8 mouse cellular contexts compared by ENCODE assay signal in the genomic region with DNA sequence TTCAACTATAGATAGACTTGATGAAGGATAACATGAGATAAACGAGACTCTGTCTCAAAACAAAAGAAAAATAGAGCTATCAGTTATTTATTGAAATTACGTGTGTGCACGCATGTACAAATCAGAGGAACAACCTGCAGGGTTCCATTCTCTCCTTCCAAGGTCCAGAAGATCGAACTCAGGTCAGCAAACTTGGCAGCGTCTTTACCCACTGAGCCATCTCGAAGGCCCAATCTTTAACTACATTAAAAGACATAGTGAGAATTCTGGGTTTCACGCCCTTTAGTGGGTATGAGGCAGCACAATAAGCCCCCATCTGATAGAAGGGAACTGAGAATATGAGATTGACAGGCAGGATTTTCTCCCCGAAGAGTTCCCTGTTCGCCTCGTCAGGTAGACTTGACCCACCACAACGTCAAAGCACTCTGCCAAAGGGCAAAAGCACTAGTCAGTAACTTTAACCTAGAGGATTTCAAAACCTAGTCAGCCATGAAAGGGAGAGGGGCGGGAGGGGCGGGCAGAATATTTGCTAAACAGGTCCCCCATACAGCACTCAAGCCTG. TPM values are rescaled to one million over a fixed set of nuclear protein-coding genes. Genes with fewer than 3 reads are reported as not detected.
DNase-seq lines count a peak whose midpoint lies in the region; ATAC-seq lines count a peak whose summit lies in the region.

No protein-coding gene starts in this region.

- 43% methylated on average over 13 of the region's 13 CpGs for WGBS in forebrain, embryonic 15.5 days
- WGBS in neural tube, embryonic 13.5 days = 48% methylated on average over 13 of the region's 13 CpGs

- peak overlapping the region; percentile 90 for H3K4me3 ChIP-seq in forebrain, embryonic 15.5 days
- peak overlapping the region; percentile 85 for H3K4me3 ChIP-seq in neural tube, embryonic 13.5 days

- H3K9ac ChIP-seq in forebrain, embryonic 15.5 days (replicated peaks) = peak overlapping the region; percentile 90
- H3K9ac ChIP-seq in neural tube, embryonic 13.5 days = peak overlapping the region; percentile 94

- DNase-seq in kidney, adult 11 months = peak; percentile 49
- no peak for DNase-seq in kidney, postnatal 4 days
- peak; percentile 55 for DNase-seq in kidney, postnatal 14 days
- no peak for DNase-seq in layer of hippocampus, postnatal 36 days
- no peak for DNase-seq in natural killer cell, adult 2 months (ENCODE audit: low spot score in 2 of 2)
- no peak for DNase-seq in spleen, postnatal 36 days (ENCODE audit: low spot score in 2 of 2)

- no peaks in the 10 kb centered on the region for H3K27me3 ChIP-seq in forebrain, embryonic 15.5 days
- no peaks in the 10 kb centered on the region for H3K27me3 ChIP-seq in neural tube, embryonic 13.5 days

- 0 out of 2 replicates have a peak, but pooled peaks cover under 1% of the 10 kb centered on the region for H3K36me3 ChIP-seq in forebrain, embryonic 15.5 days
- H3K36me3 ChIP-seq in neural tube, embryonic 13.5 days = no peaks in the 10 kb centered on the region

- H3K27ac ChIP-seq in forebrain, embryonic 15.5 days (replicated peaks) = no peak overlapping the region
- H3K27ac ChIP-seq in neural tube, embryonic 13.5 days (replicated peaks) = peak overlapping the region; percentile 76; the same call in 1 of the 2 replicates

- H3K9me3 ChIP-seq in forebrain, embryonic 15.5 days = no peaks in the 10 kb centered on the region
- no peaks in the 10 kb centered on the region for H3K9me3 ChIP-seq in neural tube, embryonic 13.5 days

- peak overlapping the region; percentile 77 for H3K4me2 ChIP-seq in forebrain, embryonic 15.5 days (replicated peaks)
- H3K4me2 ChIP-seq in neural tube, embryonic 13.5 days = peak overlapping the region; percentile 86

- ATAC-seq in forebrain, embryonic 15.5 days (replicated peaks) = no peak
- no peak for ATAC-seq in neural tube, embryonic 13.5 days (ENCODE audit: low read depth)

- peaks cover 30% of the 10 kb centered on the region for H3K4me1 ChIP-seq in forebrain, embryonic 15.5 days
- peaks cover 37% of the 10 kb centered on the region for H3K4me1 ChIP-seq in neural tube, embryonic 13.5 days (replicated peaks)

RNA-seq across cellular contexts. Expression of a gene that starts 1.1 kb away (rescaled TPM):
- polyA plus RNA-seq in forebrain, embryonic 15.5 days (2015; fragmentation: Nextera tagmentation; extraction: Ambion mirVana) = 27.6 and 28.3 TPM in 2 replicates
- 20.9 and 22.0 TPM in 2 replicates for polyA plus RNA-seq in neural tube, embryonic 13.5 days (2015; fragmentation: Nextera tagmentation; extraction: Ambion mirVana)
- 10 to 100 TPM; 71.5 to 79.3 TPM for total RNA-seq in layer of hippocampus, postnatal 36 days (2021)

Comparison
In these comparisons a context has a peak if more than half of its experiments do, and no peak if none do; other contexts are left out.
1. DNase-seq: peak in kidney, adult 11 months (single experiment) and kidney, postnatal 14 days (single experiment); none in kidney, postnatal 4 days (0 of 2), layer of hippocampus, postnatal 36 days (0 of 2), natural killer cell, adult 2 months (0 of 2) and spleen, postnatal 36 days (0 of 2).